Mouse (Mus musculus): ENCODE data around the gene Rad23b. TPM values are rescaled to one million over a fixed set of nuclear protein-coding genes. Genes with fewer than 3 reads are reported as not detected.
A peak's percentile ranks its signal among the peaks of the same experiment; 100 is the strongest.
"Not testable (repeated sequence)": the region's sequence is repeated elsewhere in the genome, so short reads cannot be mapped to it uniquely, and the experiment has no call there.

The Rad23b gene
- polyA plus RNA-seq, 1 experiment from 2014 or later, result 113 TPM

DNA sequence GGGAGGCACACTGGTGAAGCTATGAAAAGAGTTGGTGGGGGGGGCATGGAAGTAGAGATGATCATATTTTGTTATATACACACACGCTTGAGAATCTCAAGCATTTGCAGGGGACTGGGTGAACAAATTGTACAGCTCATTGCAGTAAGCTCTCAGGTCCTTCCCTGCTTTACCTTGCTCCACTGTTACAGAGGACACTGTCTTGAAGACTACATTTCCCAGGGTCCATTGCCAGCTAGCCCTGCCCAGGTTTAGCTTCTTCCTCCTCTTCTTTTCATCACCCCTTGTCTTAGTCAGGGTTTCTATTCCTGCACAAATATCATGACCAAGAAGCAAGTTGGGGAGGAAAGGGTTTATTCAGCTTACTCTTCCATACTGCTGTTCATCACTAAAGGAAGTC lies 56.7 kb downstream of the Rad23b start:
- 93% methylated on average over 1 of the region's 1 CpGs for WGBS
- Histone ChIP-seq H3K27me3 (no peaks in the 10 kb centered on the region), H3K4me2 (replicated peaks) (no peak overlapping the region), H3K4me1 (no peaks in the 10 kb centered on the region), H3K9ac (replicated peaks) (no peak overlapping the region), H3K9me3 (0 out of 2 replicates have a peak, but pooled peaks cover under 1% of the 10 kb centered on the region), H3K27ac (replicated peaks) (no peak overlapping the region), H3K4me3 (no peak overlapping the region), H3K36me3 (no peaks in the 10 kb centered on the region)
- no peak for ATAC-seq (ENCODE audit: low FRiP score, low read depth)

DNA sequence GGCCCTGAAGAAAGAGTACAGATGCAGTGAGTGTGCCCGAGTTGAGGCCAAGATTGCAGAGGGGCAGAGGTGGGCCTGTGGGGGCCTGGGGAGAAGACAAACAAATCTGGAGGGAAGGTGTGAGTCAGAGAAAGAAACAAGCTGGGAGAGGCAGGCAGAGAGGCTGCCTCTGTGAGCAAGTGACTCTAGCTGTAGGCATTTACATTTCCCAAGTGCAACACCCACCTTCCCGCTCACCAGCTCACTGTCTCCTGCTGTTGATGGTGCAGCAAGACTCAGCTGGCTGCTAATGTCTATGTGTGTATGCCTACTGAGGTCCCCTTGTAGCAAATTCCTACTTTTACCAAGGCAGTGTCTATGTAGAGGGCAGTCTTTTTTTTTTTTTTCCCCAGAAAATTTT lies 58.2 kb downstream of the Rad23b start:
- Histone ChIP-seq H3K9ac (replicated peaks) (no peak overlapping the region), H3K36me3 (no peaks in the 10 kb centered on the region), H3K27me3 (no peaks in the 10 kb centered on the region), H3K4me2 (replicated peaks) (no peak overlapping the region), H3K9me3 (no peaks in the 10 kb centered on the region), H3K4me1 (no peaks in the 10 kb centered on the region), H3K27ac (replicated peaks) (no peak overlapping the region), H3K4me3 (no peak overlapping the region)
- ATAC-seq (ENCODE audit: low FRiP score, low read depth), result no peak
- 83% methylated on average over 2 of the region's 2 CpGs for WGBS

DNA sequence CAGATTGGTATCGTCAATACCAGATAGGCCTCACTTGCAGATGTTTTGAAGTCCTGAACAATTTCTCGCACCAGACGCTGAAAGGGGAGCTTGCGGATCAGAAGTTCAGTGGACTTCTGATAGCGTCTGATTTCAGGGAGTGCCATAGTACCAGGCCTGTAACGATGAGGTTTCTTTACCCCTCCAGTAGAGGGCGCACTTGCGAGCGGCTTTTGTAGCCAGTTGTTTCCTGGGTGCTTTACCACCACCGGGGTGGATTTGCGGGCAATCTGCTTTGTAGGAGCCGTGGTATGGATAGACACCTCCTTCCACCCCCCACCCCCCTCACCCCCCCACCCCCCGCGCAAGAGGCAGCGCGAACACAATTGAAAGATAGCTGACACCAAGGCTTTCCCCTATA lies 59.2 kb downstream of the Rad23b start:
- H3K9me3 ChIP-seq, result no peaks in the 10 kb centered on the region
- no peak overlapping the region for H3K27ac ChIP-seq (replicated peaks)
- 97% methylated on average over 16 of the region's 16 CpGs for WGBS
- no peak for ATAC-seq (ENCODE audit: low FRiP score, low read depth)
- no peak overlapping the region for H3K9ac ChIP-seq (replicated peaks)
- no peaks in the 10 kb centered on the region for H3K27me3 ChIP-seq
- H3K4me3 ChIP-seq, result no peak overlapping the region
- H3K4me1 ChIP-seq, result no peaks in the 10 kb centered on the region
- H3K4me2 ChIP-seq (replicated peaks), result no peak overlapping the region
- no peaks in the 10 kb centered on the region for H3K36me3 ChIP-seq

DNA sequence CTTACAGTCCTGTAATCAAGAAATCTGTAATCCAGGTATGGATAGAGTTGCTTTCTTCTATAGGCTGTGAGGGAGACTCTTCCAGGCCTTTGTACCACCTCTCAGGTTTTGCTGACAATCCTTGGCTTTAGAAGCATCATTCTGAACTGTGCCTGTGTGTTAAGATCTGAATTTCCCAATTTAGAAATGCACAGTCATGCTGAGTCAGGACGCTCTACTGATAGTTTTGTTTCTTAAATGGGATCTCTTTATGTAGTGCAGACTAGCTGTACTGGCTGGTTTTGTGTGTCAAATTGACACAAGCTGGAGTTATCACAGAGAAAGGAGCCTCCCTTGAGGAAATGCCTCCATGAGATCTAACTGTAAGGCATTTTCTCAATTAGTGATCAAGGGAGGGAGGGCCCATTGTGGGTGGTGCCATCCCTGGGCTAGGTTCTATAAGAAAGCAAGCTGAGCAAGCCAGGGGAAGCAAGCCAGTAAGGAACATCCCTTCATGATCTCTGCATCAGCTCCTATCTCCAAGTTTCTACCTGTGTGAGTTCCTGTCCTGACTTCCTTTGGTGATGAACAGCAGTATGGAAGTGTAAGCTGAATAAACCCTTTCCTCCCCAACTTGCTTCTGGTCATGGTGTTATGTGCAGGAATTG lies 59.9 kb downstream of the Rad23b start:
- 79% methylated on average over 1 of the region's 1 CpGs for WGBS
- not testable (repeated sequence) for H3K36me3 ChIP-seq; H3K27me3 ChIP-seq; H3K4me3 ChIP-seq; H3K27ac ChIP-seq (replicated peaks); H3K9me3 ChIP-seq; H3K4me1 ChIP-seq; ATAC-seq (ENCODE audit: low FRiP score, low read depth); H3K9ac ChIP-seq (replicated peaks); H3K4me2 ChIP-seq (replicated peaks)

DNA sequence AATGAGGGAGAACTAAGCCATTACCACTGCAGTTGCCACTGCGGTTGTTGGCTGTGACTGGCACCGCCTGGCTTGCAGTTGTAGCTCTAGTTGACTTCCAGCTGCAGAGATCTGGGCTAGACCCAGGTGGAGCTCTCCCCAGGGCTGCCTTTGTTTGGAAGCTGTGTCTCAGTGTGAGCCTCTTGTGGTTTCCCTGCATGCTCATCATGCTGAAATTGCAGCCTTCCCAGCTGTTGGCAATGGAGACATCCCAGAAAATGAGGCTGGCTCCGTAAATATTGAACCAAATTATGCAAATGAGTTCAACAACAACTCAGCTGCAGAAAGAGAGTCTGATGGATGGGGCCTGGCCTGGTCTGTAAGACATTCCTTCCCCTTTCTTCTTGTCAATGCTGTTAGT lies 66.0 kb downstream of the Rad23b start:
- H3K9me3 ChIP-seq, result no peaks in the 10 kb centered on the region
- 33% methylated on average over 3 of the region's 3 CpGs for WGBS
- no peak overlapping the region for H3K9ac ChIP-seq (replicated peaks)
- H3K27me3 ChIP-seq, result no peaks in the 10 kb centered on the region
- no peak overlapping the region for H3K4me3 ChIP-seq
- H3K4me2 ChIP-seq (replicated peaks), result no peak overlapping the region
- 0 out of 2 replicates have a peak, but pooled peaks have one; percentile 2 for ATAC-seq (ENCODE audit: low FRiP score, low read depth)
- no peaks in the 10 kb centered on the region for H3K36me3 ChIP-seq
- no peak overlapping the region for H3K27ac ChIP-seq (replicated peaks)
- peaks cover 5% of the 10 kb centered on the region; the same call in 1 of the 2 replicates for H3K4me1 ChIP-seq

DNA sequence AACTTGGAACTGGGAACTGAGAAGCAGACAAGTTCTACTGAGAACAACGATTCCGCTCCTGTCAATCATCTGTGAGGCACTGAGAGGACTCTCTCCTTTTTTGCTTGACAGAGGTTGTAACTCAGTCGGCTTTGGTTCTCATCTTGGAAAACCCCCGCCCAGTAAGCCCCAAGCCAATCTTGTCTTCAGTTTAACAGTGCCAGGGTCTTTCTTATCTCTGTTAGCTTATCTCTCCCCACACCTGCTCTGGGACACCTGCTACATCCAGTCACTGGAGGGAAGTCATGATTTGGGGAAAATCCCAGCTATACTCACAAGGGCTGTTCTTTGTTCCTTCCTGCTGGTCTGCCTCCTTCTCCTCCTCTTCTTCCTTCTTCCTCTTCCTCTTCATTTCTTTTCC lies 76.4 kb downstream of the Rad23b start:
- 91% methylated on average over 4 of the region's 4 CpGs for WGBS
- Histone ChIP-seq H3K9me3 (no peaks in the 10 kb centered on the region), H3K27ac (replicated peaks) (no peak overlapping the region), H3K9ac (replicated peaks) (no peak overlapping the region), H3K27me3 (no peaks in the 10 kb centered on the region), H3K4me3 (no peak overlapping the region), H3K36me3 (no peaks in the 10 kb centered on the region), H3K4me2 (replicated peaks) (no peak overlapping the region), H3K4me1 (no peaks in the 10 kb centered on the region)
- ATAC-seq (ENCODE audit: low FRiP score, low read depth), result no peak

Other genes starting within 250 kb of the Rad23b start
- 3.7 and 4.8 TPM in 2 replicates for gene Klf4, start 182.4 kb downstream of the Rad23b start, polyA plus RNA-seq (2016; fragmentation: Nextera tagmentation; extraction: Ambion mirVana)

Measured in midbrain, embryonic 12.5 days (tissue).